Mouse (Mus musculus): ENCODE measurements around the gene Pdp2. TPM values are rescaled to one million over a fixed set of nuclear protein-coding genes. Genes with fewer than 3 reads are reported as not detected.
"Not testable (repeated sequence)": the region's sequence is repeated elsewhere in the genome, so short reads cannot be mapped to it uniquely, and the experiment has no call there.

The Pdp2 gene
- polyA plus RNA-seq, 1 experiment, result 6.9 TPM

GRCm38 (mm10) chr8:104564633-104565456 lies 26.4 kb upstream of the Pdp2 start:
- H3K27ac ChIP-seq (ENCODE audit: insufficient read depth, low read length), result no peak overlapping the region
- peak; percentile 86 to 87 for DNase-seq
- TF ChIP-seq CTCF (IDR thresholded peaks at IDR 0.05; ENCODE audit: borderline replicate concordance, insufficient read depth, low read depth, low read length) (peak; percentile 87), POLR2A (IDR thresholded peaks at IDR 0.05; ENCODE audit: borderline replicate concordance, insufficient read depth, low read length) (no peak)
- 9% methylated on average over 22 of the region's 22 CpGs for WGBS
- no peaks in the 10 kb centered on the region for H3K4me1 ChIP-seq (ENCODE audit: control insufficient read depth, insufficient read depth, low read length)
- no peaks in the 10 kb centered on the region for H3K27me3 ChIP-seq (ENCODE audit: control insufficient read depth, insufficient read depth, low read length)
- no peak overlapping the region for H3K4me3 ChIP-seq (replicated peaks; ENCODE audit: insufficient read depth, low read depth, low read length)

- Histone ChIP-seq H3K27ac (ENCODE audit: insufficient read depth, low read length) (no peak overlapping the region), H3K27me3 (ENCODE audit: control insufficient read depth, insufficient read depth, low read length) (no peaks in the 10 kb centered on the region), H3K4me3 (replicated peaks; ENCODE audit: insufficient read depth, low read depth, low read length) (no peak overlapping the region), H3K4me1 (ENCODE audit: control insufficient read depth, insufficient read depth, low read length) (no peaks in the 10 kb centered on the region)
- WGBS, result 95% methylated on average over 5 of the region's 5 CpGs
- DNase-seq, result peak in 1 of 2 experiments; percentile 23
- TF ChIP-seq POLR2A (IDR thresholded peaks at IDR 0.05; ENCODE audit: borderline replicate concordance, insufficient read depth, low read length), result no peak
- no peak for TF ChIP-seq CTCF (IDR thresholded peaks at IDR 0.05; ENCODE audit: borderline replicate concordance, insufficient read depth, low read depth, low read length)
These were observed 25.8 kb upstream of the Pdp2 start for GRCm38 (mm10) chr8:104565457-104565798.

- Histone ChIP-seq H3K27me3 (ENCODE audit: control insufficient read depth, insufficient read depth, low read length) (no peaks in the 10 kb centered on the region), H3K27ac (ENCODE audit: insufficient read depth, low read length) (no peak overlapping the region), H3K4me3 (replicated peaks; ENCODE audit: insufficient read depth, low read depth, low read length) (no peak overlapping the region), H3K4me1 (ENCODE audit: control insufficient read depth, insufficient read depth, low read length) (no peaks in the 10 kb centered on the region)
- TF ChIP-seq POLR2A (IDR thresholded peaks at IDR 0.05; ENCODE audit: borderline replicate concordance, insufficient read depth, low read length), result no peak
- 79% methylated on average over 1 of the region's 1 CpGs for WGBS
- DNase-seq, result no peak
These were observed 21.7 kb upstream of the Pdp2 start for GRCm38 (mm10) chr8:104569559-104569958.

GRCm38 (mm10) chr8:104570436-104571343 lies 20.6 kb upstream of the Pdp2 start:
- peak; percentile 80 to 89 for DNase-seq
- 8% methylated on average over 26 of the region's 26 CpGs for WGBS
- H3K27me3 ChIP-seq (ENCODE audit: control insufficient read depth, insufficient read depth, low read length), result no peaks in the 10 kb centered on the region
- peak overlapping the region; percentile 66 for H3K4me3 ChIP-seq (replicated peaks; ENCODE audit: insufficient read depth, low read depth, low read length)
- H3K27ac ChIP-seq (ENCODE audit: insufficient read depth, low read length), result no peak overlapping the region
- no peaks in the 10 kb centered on the region for H3K4me1 ChIP-seq (ENCODE audit: control insufficient read depth, insufficient read depth, low read length)
- peak; percentile 75 for TF ChIP-seq CTCF (IDR thresholded peaks at IDR 0.05; ENCODE audit: borderline replicate concordance, insufficient read depth, low read depth, low read length)
- TF ChIP-seq POLR2A (IDR thresholded peaks at IDR 0.05; ENCODE audit: borderline replicate concordance, insufficient read depth, low read length), result no peak

GRCm38 (mm10) chr8:104576820-104577219 lies 14.4 kb upstream of the Pdp2 start:
- 90% methylated on average over 3 of the region's 3 CpGs for WGBS
- Histone ChIP-seq H3K4me1 (ENCODE audit: control insufficient read depth, insufficient read depth, low read length) (no peaks in the 10 kb centered on the region), H3K27me3 (ENCODE audit: control insufficient read depth, insufficient read depth, low read length) (no peaks in the 10 kb centered on the region), H3K27ac (ENCODE audit: insufficient read depth, low read length) (no peak overlapping the region), H3K4me3 (replicated peaks; ENCODE audit: insufficient read depth, low read depth, low read length) (no peak overlapping the region)
- TF ChIP-seq POLR2A (IDR thresholded peaks at IDR 0.05; ENCODE audit: borderline replicate concordance, insufficient read depth, low read length), result no peak
- DNase-seq, result no peak

GRCm38 (mm10) chr8:104577606-104578005 lies 13.6 kb upstream of the Pdp2 start:
- H3K4me1 ChIP-seq (ENCODE audit: control insufficient read depth, insufficient read depth, low read length); H3K27me3 ChIP-seq (ENCODE audit: control insufficient read depth, insufficient read depth, low read length); DNase-seq; H3K4me3 ChIP-seq (replicated peaks; ENCODE audit: insufficient read depth, low read depth, low read length); H3K27ac ChIP-seq (ENCODE audit: insufficient read depth, low read length): not testable (repeated sequence)
- 74% methylated on average over 17 of the region's 17 CpGs for WGBS

GRCm38 (mm10) chr8:104584522-104584921 lies 6.7 kb upstream of the Pdp2 start:
- TF ChIP-seq POLR2A (IDR thresholded peaks at IDR 0.05; ENCODE audit: borderline replicate concordance, insufficient read depth, low read length) (no peak), CTCF (IDR thresholded peaks at IDR 0.05; ENCODE audit: borderline replicate concordance, insufficient read depth, low read depth, low read length) (no peak)
- DNase-seq, result no peak
- Histone ChIP-seq H3K27me3 (ENCODE audit: control insufficient read depth, insufficient read depth, low read length) (no peaks in the 10 kb centered on the region), H3K27ac (ENCODE audit: insufficient read depth, low read length) (no peak overlapping the region), H3K4me1 (ENCODE audit: control insufficient read depth, insufficient read depth, low read length) (no peaks in the 10 kb centered on the region), H3K4me3 (replicated peaks; ENCODE audit: insufficient read depth, low read depth, low read length) (no peak overlapping the region)
- 50% methylated on average over 1 of the region's 1 CpGs for WGBS

- 96% methylated on average over 3 of the region's 3 CpGs for WGBS
- Histone ChIP-seq H3K27ac (ENCODE audit: insufficient read depth, low read length) (no peak overlapping the region), H3K4me3 (replicated peaks; ENCODE audit: insufficient read depth, low read depth, low read length) (no peak overlapping the region), H3K4me1 (ENCODE audit: control insufficient read depth, insufficient read depth, low read length) (no peaks in the 10 kb centered on the region), H3K27me3 (ENCODE audit: control insufficient read depth, insufficient read depth, low read length) (no peaks in the 10 kb centered on the region)
- DNase-seq, result no peak
- no peak for TF ChIP-seq POLR2A (IDR thresholded peaks at IDR 0.05; ENCODE audit: borderline replicate concordance, insufficient read depth, low read length)
These were observed 967 bp upstream of the Pdp2 start for GRCm38 (mm10) chr8:104590284-104590683.

Data from cerebellum, adult 2 months (tissue).